Mouse (Mus musculus): Measurements from ENCODE around the gene Tob2.

- no peak for TF ChIP-seq MAFK (IDR thresholded peaks at IDR 0.05; ENCODE audit: insufficient read depth, low read depth, low read length)
- TF ChIP-seq ZC3H11A (IDR thresholded peaks at IDR 0.05; ENCODE audit: borderline replicate concordance, low read depth, low read length) = no peak
Measured at GRCm38 (mm10) chr15:81822631-81823030, 36.0 kb downstream of the Tob2 start.

Data from ES-E14 (cell line).